Mouse (Mus musculus): Measurements from ENCODE around the gene Gp1bb.
A peak's percentile ranks its signal among the peaks of the same experiment; 100 is the strongest.

Gp1bb gene

GRCm38 (mm10) chr16:18622019-18622418 is at the start of gene Gp1bb:
Gene Gp1bb (minus strand): TSS chr16:18622403.
- DNase-seq = no peak

DNA sequence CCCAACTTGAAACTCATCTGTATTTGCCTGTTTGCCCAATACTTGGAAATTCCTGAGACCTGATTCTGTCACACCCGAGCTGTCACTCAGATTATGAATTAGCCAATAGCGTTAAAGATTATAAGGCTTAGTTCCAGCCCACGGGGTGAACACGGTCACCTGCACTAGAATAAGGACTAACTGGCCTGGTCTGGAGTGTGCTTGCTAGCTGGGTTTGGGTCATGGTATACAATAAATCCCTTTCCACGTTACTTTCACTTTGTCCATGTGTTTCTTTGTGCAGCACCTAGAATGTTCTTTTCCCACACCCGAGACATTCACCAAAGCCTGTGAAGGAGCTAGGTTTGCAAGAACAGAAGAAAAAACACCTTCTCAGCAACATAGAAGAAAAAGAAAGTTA is 47.7 kb upstream of the Gp1bb start:
- DNase-seq = no peak

DNA sequence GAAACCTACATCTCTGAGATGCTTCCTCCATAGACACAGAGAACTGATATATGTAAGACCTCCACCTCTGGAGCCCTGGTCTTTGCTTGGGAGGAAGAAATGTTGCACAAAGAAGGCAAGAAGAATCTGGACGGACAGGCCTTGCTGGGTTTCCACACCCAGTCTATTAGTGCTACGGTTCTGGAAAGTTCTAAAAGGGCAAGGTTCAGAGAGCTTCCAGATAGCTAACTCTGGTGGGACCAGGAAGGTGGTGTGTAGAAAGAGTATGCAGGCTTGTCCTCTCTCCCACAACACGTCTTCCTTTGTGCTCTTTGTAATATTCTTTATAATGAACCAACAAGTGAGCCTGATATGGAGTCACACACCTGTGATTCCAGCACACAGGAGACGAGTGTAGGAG is 36.4 kb upstream of the Gp1bb start:
- DNase-seq = no peak

- DNase-seq = no peak
Measured at GRCm38 (mm10) chr16:18655372-18656098, 33.3 kb upstream of the Gp1bb start.

DNA sequence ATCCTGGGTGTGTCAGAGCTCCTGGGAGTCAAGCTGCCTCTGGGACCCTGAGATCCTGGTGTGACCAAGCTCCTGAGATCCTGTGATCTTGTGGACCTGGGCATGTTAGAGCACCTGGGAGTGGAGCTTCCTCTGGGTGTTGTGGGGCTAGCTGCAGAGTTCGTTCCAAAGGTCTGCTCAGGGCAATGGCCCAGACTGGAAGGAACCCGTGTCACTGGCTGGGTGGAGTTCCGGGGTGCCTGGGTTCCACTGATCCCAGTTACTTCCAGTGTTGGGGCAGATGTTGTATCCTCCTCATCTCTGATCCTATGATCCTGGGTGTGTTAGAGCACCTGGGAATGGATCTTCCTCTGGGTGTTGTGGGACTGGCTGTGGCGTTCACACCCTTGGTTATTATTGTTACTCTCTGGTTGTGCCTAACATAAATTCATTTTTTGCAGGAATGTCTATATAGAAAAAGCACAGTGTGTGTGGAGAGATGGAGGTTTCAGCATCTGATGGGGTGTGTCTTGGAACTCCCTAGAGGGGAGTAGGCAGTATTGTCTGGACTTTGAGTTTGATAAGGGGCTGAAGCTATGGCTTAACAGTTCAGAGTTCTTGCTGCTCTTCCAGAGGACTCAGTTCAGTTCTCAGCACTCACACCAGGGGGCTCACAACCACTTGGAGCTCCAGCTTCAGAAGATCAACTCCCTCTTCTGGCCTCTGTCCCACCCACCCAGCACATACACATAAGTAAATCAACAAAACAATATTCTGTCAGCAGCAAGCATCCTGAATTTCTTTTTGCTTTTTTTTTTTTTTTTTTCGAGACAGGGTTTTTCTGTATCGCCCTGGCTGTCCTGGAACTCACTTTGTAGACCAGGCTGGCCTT is 31.3 kb upstream of the Gp1bb start:
- no peak for DNase-seq

DNA sequence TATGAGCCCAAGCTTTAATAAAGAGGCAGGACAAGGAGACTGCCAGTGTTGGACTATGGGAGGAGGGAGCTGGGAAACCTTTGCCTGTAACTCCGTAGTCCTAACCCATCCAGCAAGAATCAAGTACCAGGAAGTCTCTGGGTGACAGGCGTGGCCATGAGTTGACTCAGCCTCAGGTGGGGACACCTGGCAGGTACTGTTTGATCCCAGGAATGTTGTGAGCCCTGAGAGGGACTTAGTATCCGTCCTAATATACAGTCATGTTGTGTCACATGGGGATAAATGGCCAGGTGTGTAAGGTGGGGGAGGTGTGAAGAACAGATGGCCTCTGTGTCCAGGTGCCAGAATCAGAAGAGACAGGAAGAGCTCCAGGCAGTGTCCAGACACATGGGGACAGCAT is 26.9 kb upstream of the Gp1bb start:
- DNase-seq = no peak

DNA sequence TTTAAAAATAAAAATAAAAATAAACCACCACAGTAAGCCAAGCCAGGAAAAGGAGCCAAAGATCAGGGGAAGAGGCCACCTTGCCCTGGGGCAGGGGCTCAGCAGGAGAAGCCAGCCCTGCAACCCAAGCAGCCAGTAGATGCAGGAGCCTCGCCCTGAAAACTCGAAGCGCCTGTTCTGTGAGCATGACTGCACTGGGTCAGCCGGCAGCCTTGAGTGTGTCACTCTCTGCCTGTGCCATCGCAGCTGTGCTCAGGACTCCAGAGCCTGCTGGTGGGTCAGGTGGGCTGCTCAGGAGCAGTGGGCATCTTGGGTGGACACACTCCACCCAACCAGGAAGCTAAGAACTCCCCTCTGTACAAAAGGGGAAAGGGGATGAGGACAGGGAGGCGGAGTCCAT is 23.1 kb upstream of the Gp1bb start:
- no peak for DNase-seq

GRCm38 (mm10) chr16:18644485-18644884 is 22.3 kb upstream of the Gp1bb start:
- DNase-seq = no peak

DNA sequence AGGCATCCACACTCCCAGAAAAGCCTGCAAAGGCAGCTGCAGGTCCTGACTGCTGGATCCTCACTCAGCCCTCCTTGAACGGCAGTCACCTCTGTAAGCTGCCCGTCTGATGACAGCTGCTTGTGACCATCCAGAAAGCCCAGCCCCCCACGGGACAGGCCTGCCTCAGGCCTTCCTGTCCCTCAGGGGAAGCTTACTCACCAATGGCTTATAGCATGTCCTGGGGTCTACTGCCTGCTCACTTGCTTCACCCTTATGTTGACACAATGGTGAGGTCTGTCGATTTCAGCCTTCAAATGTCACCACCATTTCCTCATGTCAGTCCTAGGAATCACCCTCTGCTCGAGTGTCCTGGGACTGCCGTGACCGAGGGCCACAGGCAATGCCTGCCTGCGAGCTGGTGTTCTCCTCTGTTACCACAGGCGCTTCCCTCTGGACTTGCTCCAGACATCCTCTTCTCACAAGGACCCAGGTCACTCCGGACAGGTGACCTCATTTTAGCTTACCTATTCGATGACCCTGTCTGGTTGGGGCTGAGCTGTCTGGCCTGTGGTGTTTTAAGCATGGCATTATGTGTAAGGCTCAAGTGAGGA is 21.3 kb upstream of the Gp1bb start:
- no peak for DNase-seq

DNA sequence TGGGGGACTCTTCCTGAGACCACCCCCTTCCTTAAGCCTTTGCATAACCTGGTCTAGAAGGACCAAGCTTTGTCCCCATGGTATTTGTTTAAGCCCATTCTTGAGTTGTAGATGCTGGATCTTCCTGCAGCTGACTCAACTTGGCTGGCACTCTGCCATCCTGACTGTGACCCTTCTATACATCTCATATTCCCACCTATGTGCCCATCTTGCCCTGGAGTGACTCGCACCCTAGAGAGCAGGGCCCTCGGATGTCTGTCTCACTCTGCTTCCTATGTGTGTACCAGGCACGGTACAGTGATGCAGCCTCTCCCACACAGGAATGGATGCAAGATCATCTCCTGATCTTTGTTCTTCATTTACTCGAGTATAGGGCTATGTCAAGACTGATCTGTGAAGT is 20.7 kb upstream of the Gp1bb start:
- no peak for DNase-seq

DNA sequence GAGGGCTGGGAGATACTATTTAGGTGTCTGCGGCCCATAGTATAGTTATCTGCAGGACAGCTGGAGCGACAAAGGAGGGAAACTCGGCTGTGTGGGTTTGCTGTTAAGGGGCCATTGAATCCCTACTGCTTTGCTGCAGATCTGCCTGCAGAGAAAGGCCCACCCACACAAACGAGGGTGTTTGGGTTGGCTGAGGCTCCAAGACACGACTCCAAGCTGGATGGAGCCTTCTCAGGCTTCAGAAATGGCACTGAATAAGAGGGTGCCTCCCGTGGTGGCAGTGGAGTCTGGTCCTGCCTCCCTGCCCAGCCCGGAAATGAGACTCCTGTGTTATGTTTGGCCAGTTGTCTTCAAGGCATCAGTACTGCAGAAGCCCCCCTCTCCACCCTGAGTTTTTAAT is 20.1 kb upstream of the Gp1bb start:
- peak; percentile 52 for DNase-seq

GRCm38 (mm10) chr16:18639382-18639929 is 17.3 kb upstream of the Gp1bb start:
- DNase-seq = no peak

GRCm38 (mm10) chr16:18638396-18638795 is 16.2 kb upstream of the Gp1bb start:
- DNase-seq = no peak

DNA sequence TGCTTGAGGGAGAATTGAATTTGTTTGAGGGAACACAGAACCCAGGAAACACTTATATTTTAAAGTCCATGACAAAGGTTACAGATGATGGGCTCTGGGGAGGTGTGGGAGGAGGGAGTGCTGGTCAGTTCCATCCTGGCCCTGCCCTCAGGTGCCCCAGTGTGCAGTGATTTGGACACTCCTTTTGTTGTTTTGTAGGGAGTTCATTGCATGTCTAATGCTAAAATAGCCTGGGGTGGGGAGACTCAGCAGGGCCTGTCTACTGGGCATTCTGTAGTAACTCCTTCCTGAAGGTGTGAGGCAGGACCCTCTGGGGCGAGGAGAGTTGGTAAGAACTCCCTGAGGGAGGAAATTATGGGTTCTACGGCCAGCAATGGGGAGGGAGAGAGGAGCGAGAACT is 14.6 kb upstream of the Gp1bb start:
- DNase-seq = no peak

DNA sequence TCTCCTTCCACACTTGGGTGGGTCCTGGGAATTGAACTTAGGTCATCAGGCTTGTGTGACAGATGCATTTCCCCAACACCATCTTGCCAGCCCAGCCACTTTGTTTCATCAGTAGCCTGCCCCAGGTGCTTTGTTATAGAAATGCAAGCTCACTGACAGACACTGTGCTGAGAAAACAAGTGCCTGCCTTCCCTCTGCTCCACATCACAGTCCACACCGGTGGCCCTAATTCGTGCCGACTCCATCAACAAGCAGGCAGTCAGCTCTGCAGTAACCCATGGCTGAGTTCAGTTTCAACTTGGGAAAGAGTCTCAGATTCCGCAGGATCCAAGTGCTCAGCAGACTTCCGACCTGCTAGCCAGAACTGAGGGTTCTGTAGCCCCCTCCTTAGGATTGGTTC is 14.2 kb upstream of the Gp1bb start:
- DNase-seq = no peak

DNA sequence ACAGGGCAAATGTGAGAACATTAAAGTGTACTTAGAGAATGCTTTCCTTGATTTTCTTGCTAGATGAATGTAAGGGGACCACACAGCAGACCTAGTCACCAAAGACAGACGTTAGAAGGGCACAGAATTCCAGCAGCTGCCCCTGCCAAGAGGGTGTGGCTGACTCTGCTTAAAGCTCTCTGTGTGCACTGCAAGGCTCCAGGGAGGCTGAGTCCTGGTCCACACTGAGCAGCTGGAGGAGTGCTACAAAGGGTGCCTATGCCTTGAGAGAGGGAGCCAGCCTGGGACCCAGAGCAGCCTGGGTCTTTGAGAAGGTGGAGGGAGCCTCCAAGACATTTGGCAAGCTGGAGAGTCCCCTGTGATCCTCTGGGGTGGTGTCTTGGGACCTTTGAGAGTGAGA is 11.1 kb upstream of the Gp1bb start:
- no peak for DNase-seq

GRCm38 (mm10) chr16:18632816-18633215 is 10.6 kb upstream of the Gp1bb start:
- DNase-seq = no peak

DNA sequence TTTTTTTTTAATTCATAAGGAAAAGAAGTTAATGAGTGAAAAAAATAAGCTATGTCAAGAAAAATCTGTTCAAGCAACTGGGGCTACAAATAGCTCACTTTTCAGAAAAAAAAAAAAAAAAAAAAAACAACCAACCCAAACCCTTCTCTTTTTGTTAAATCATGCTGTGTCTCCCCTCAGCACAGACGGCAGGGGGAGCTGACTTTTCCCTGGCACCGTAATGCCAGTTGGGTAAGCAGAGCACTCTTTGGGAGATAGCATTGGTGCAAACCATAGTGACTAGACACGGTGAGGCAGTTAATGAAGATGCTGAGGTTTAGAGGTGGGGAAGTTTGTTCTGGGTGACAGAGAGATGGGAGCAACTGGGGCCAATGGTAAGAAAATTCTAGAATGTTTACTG is 9.9 kb upstream of the Gp1bb start:
- peak; percentile 40 for DNase-seq

- no peak for DNase-seq
Measured at GRCm38 (mm10) chr16:18631141-18631540, 8.9 kb upstream of the Gp1bb start.

DNA sequence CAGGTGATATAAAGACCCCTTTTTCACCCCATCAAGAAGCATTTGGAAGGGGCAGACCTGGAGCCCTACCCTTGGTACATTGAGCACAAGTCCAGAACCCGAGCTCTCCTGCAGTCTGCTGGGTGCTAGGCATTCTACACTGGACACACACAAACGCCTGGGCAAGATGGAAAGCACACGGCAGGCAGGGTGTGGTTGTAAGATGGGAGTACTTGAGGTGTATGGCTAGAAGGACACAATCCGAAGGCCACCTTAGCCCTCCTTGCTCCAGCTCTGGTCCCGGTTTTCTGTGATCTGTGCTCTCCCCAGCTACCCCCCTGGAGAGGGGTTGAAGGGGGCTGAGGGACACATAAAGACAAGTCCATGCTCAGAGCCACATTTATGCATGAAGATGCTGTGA is 8.1 kb upstream of the Gp1bb start:
- DNase-seq = no peak

GRCm38 (mm10) chr16:18629390-18630231 is 7.4 kb upstream of the Gp1bb start, which contains the start of gene Sept5:
Gene Sept5 (minus strand): TSS chr16:18629954.
- DNase-seq = peak; percentile 78

GRCm38 (mm10) chr16:18628948-18629340 is 6.7 kb upstream of the Gp1bb start:
- peak; percentile 34 for DNase-seq

Data from right cerebral cortex, postnatal 25 days (tissue).